In the genomic region with DNA sequence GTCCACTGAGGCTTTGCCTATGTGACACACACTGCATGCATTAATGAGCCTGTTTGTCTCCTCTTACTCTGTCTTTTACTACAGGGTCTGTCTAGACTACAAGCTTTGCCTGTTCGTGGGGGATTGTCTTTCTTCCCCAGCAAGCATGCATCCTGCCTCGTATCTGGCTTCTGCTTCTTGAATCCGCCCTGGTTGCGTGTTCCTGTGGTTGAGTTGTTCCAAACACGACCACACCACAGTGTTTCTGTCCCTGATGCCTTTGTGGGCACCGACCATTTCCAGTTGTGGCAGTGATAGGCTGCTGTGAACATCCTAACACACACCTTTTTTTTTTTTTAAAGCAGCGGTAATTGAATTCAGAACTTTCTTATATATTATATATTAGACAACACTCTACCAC, we compare ENCODE assay signal across 16 mouse cellular contexts. TPM values are rescaled to one million over a fixed set of nuclear protein-coding genes. Genes with fewer than 3 reads are reported as not detected.
"Had no signal": no experiment of that assay in that cellular context is flagged by ENCODE, and none has a peak within 500 bp of the region (broad histone marks: within the 10 kb centered on the region; RNA-seq: fewer than 3 reads in every experiment).

No protein-coding gene starts in this region.

- H3K27me3 ChIP-seq: neural tube, embryonic 13.5 days; stomach, embryonic 15.5 days had no signal

- H3K9ac ChIP-seq: limb, embryonic 12.5 days; liver, embryonic 14.5 days; neural tube, embryonic 13.5 days; stomach, embryonic 15.5 days had no signal

- H3K9me3 ChIP-seq: midbrain, embryonic 10.5 days; neural tube, embryonic 13.5 days; stomach, embryonic 15.5 days had no signal

- DNase-seq: kidney, postnatal 10 days; kidney, postnatal 4 days; liver; midbrain, embryonic 14.5 days; thymus, adult 2 months had no signal

- H3K36me3 ChIP-seq: midbrain, embryonic 10.5 days; stomach, embryonic 15.5 days had no signal

- H3K4me2 ChIP-seq: limb, embryonic 12.5 days; neural tube, embryonic 13.5 days; stomach, embryonic 15.5 days had no signal

- H3K4me3 ChIP-seq: layer of hippocampus, adult 2 months; limb, embryonic 12.5 days; midbrain, embryonic 10.5 days; neural tube, embryonic 13.5 days; stomach, embryonic 15.5 days had no signal

- H3K27ac ChIP-seq: layer of hippocampus, adult 2 months; limb, embryonic 12.5 days; liver, embryonic 14.5 days; midbrain, embryonic 10.5 days; neural tube, embryonic 13.5 days; stomach, embryonic 15.5 days had no signal

- H3K4me1 ChIP-seq: stomach, embryonic 15.5 days had no signal

RNA-seq across cellular contexts. Expression of a gene that starts 23.0 kb away (rescaled TPM):
- total RNA-seq: layer of hippocampus, adult 2 months had no signal

RNA-seq across cellular contexts. Expression of a gene that starts 33.4 kb away (rescaled TPM):
- total RNA-seq: layer of hippocampus, adult 2 months; layer of hippocampus, postnatal 10 days; left cerebral cortex, postnatal 36 days had no signal
- polyA plus RNA-seq: limb, embryonic 12.5 days; liver, embryonic 14.5 days; lung, embryonic 16.5 days; midbrain, embryonic 10.5 days; midbrain, embryonic 14.5 days; neural tube, embryonic 13.5 days; spleen, adult 2 months; stomach, embryonic 15.5 days; testis, adult 2 months; thymus, adult 2 months had no signal
